Mouse (Mus musculus): ENCODE measurements at regions not wholly inside any gene's neighbourhood (a gene's known extent, or its start where the extent isn't known, plus 50 kb on each side); places are given as distances from the start of the nearest gene placed in this dataset.
A peak's percentile ranks its signal among the peaks of the same experiment; 100 is the strongest.

DNA sequence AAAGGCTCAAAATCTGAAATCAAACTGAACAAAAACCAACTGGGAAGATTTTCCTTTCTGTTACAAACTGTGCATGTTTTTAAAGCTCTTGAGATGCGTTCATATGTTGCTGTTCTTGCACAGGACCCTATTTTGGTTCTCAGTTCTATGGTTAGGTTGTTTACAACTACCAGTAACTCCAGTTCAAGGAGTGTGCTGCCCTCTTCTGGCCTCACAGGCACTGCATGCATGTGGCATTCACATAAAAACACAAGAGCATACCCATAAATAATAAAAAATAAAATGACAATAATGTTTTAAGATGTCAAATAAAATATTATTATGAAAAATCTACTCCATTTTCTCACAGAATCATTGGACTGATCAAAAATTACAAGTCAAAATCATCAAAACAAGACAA lies 818.9 kb downstream of the Fat4 start:
- no peak overlapping the region for H3K27ac ChIP-seq (ENCODE audit: insufficient read depth, low read length)
- H3K4me3 ChIP-seq (ENCODE audit: insufficient read depth, low read length), result no peak overlapping the region
- H3K4me1 ChIP-seq (ENCODE audit: control insufficient read depth, insufficient read depth, low read length), result no peaks in the 10 kb centered on the region
- TF ChIP-seq POLR2A (IDR thresholded peaks at IDR 0.05; ENCODE audit: low read depth, low read length) (no peak), CTCF (IDR thresholded peaks at IDR 0.05; ENCODE audit: borderline replicate concordance, insufficient read depth, low read length) (peak; percentile 38; the same call in 1 of the 2 replicates)

DNA sequence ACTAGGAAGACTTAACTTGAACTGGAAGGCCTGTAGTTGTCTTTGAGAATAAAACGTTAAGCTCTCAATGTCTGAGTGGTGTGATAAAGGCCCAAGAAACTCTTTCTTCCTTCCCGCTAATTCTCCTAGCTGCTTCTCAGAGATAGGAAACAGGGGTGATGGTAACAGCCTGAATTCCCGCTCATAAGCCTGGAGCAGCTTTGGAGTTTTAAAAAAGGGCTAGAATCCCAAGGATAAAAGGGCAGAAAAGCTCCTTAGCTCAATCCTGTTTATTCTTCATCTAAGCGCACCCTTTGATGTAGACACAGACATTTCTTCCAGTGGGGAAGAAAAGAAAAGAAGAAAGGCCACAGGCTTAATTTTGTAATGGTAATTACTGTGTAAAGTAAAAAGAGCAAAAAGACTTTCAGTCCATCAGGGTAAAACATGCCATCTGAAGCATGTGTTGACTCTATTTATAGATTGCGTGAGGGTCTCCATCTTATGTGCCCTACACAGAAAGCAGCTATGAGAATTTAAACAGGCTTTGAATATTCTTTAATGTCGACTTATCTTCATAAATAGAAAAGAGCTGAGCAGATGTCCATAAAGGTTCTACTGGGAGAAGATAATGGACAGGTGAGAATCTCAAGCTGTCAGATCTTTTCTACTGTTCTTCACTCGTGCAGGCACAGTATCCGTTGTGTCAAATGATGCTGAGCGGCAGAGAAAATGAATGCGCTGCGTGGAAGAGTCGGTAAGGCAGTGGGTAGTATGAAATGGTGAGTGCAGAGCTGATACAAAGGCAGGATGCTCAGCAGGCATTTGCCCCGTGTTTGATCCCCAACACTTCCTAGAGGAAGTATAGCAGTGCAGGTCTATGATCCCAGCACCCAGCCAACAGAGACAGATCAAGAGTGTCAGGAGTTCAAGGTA lies 818.0 kb upstream of the Intu start:
- no peak for TF ChIP-seq POLR2A (IDR thresholded peaks at IDR 0.05; ENCODE audit: low read depth, low read length)
- TF ChIP-seq CTCF (IDR thresholded peaks at IDR 0.05; ENCODE audit: borderline replicate concordance, insufficient read depth, low read length), result no peak

DNA sequence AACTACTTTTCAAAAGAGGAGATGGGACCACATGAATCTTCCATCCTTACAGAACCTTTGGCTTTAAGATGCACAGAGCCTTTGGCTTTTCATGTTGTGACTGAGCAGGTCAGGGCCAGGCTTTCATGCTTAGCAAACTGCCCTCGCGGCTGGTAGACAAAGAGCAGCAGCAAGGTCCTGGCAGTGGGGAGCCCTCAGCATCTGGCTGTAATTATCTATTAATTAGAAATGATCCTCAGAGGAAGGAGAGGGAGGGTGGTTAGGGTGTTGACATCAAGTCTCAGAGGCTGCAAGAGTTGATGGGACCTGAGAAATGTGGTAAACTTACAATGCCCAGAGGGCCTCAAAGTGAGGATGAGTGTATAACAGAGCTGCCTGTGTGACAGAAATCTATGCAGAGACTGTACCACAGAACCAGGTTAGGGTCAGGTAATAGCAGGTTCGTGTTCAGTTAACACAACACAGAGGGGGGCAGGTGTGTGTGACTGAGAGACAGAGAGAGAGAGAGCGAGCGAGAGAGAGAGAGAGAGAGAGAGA lies 817.0 kb upstream of the Intu start:
- no peak overlapping the region for H3K4me3 ChIP-seq (ENCODE audit: insufficient read depth, low read length)
- TF ChIP-seq CTCF (IDR thresholded peaks at IDR 0.05; ENCODE audit: borderline replicate concordance, insufficient read depth, low read length) (no peak), POLR2A (IDR thresholded peaks at IDR 0.05; ENCODE audit: low read depth, low read length) (no peak)
- H3K27ac ChIP-seq (ENCODE audit: insufficient read depth, low read length), result no peak overlapping the region
- no peaks in the 10 kb centered on the region for H3K4me1 ChIP-seq (ENCODE audit: control insufficient read depth, insufficient read depth, low read length)

More for the DNA sequence above, 818.0 kb upstream of the Intu start:
- no peak overlapping the region for H3K4me3 ChIP-seq (ENCODE audit: insufficient read depth, low read length)
- no peak overlapping the region for H3K27ac ChIP-seq (ENCODE audit: insufficient read depth, low read length)
- H3K4me1 ChIP-seq (ENCODE audit: control insufficient read depth, insufficient read depth, low read length), result no peaks in the 10 kb centered on the region

DNA sequence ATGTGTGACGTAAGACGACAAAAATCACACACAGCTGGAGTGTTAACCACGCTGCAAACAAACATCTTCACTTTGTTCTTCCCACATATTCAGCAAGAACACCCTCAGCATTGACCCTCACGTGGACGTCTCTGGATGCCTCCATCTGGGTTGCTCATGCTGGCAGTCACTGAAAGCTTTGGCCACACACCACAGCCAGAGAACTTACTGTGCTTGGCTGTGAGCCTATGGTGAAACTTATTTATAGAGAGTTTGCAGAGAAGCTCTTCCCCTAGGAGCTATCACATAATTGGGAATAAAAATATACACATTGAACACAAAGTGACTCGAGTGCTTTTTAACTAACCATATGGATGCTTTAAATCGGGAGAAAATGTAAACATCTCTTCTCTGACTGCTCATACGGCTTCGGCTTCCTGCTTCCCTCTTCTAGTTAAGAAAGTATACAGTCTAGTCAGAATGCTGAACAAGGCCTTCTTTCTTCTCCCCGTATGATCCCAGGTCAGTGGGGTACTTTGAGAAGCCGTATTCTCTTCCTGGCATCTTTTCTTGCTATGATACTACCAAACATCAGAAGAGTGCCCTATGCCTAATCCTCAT lies 812.0 kb upstream of the Intu start:
- H3K4me1 ChIP-seq (ENCODE audit: control insufficient read depth, insufficient read depth, low read length), result no peaks in the 10 kb centered on the region
- TF ChIP-seq CTCF (IDR thresholded peaks at IDR 0.05; ENCODE audit: borderline replicate concordance, insufficient read depth, low read length), result no peak
- no peak for TF ChIP-seq POLR2A (IDR thresholded peaks at IDR 0.05; ENCODE audit: low read depth, low read length)
- no peak overlapping the region for H3K27ac ChIP-seq (ENCODE audit: insufficient read depth, low read length)
- no peak overlapping the region for H3K4me3 ChIP-seq (ENCODE audit: insufficient read depth, low read length)

DNA sequence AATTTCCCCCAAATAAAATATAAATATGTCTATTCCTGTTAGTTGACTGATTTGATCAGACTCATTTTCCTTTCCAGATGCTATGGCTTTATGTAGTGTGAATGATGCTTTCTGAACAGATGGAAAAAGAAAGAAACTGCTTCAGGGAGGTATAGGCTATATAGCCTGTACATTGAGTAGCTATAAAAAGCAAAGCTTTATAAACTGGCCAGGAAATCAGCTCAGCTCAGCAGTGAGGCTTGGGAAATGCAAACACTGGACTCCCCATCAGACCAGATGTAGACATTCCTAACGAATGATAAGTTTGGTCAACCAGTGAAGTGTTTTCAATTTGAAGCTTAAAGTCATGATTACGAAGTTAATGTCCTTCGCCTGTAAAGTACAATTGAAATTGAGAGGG lies 805.3 kb upstream of the Intu start:
- TF ChIP-seq CTCF (IDR thresholded peaks at IDR 0.05; ENCODE audit: borderline replicate concordance, insufficient read depth, low read length) (no peak), POLR2A (IDR thresholded peaks at IDR 0.05; ENCODE audit: low read depth, low read length) (no peak)
- Histone ChIP-seq H3K27ac (ENCODE audit: insufficient read depth, low read length) (peak overlapping the region; percentile 67; the same call in 1 of the 2 replicates), H3K4me1 (ENCODE audit: control insufficient read depth, insufficient read depth, low read length) (peaks cover 2% of the 10 kb centered on the region; the same call in 1 of the 2 replicates), H3K4me3 (ENCODE audit: insufficient read depth, low read length) (no peak overlapping the region)

DNA sequence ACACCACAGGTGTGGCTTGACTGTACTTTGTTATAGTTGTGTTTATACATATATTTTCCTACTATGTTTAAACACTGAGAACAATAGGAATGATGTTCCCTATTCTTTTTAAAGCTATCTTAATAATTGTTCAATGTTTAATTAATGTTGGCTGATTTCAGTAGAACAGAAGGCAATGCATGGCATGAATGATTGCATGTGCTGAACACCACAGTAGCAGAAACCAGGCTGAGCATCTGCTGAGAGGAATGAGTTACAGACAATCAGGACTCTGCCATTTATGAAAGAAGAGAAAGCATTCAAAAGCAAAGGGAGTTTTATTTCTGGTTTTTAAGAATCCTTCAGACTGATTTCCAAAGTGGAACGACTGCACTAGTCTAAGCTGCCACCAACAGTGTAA lies 794.4 kb upstream of the Intu start:
- H3K4me1 ChIP-seq (ENCODE audit: control insufficient read depth, insufficient read depth, low read length), result no peaks in the 10 kb centered on the region
- TF ChIP-seq CTCF (IDR thresholded peaks at IDR 0.05; ENCODE audit: borderline replicate concordance, insufficient read depth, low read length) (no peak), POLR2A (IDR thresholded peaks at IDR 0.05; ENCODE audit: low read depth, low read length) (no peak)

DNA sequence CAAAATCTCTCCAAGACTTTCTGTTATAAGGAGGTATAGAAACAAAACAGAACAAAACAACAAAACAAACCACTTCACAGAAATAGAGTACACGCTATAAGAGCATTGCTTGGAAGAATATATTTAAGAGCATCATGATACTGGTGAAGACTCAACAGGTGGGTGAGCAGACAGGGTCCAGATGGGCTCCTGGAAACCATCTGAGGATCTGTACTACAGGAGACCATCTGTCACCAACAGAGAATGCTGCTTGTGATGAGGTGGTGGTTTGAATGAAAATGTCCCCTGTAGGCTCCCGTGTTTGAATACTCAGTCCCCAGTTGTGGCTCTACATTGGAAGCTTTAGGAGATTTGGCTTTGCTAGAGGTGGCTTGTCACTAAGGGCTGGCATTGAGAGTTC lies 785.1 kb upstream of the Intu start:
- Histone ChIP-seq H3K4me3 (ENCODE audit: insufficient read depth, low read length) (no peak overlapping the region), H3K27ac (ENCODE audit: insufficient read depth, low read length) (no peak overlapping the region), H3K4me1 (ENCODE audit: control insufficient read depth, insufficient read depth, low read length) (no peaks in the 10 kb centered on the region)
- TF ChIP-seq CTCF (IDR thresholded peaks at IDR 0.05; ENCODE audit: borderline replicate concordance, insufficient read depth, low read length), result no peak
- no peak for TF ChIP-seq POLR2A (IDR thresholded peaks at IDR 0.05; ENCODE audit: low read depth, low read length)

More for the DNA sequence above, 794.4 kb upstream of the Intu start:
- Histone ChIP-seq H3K27ac (ENCODE audit: insufficient read depth, low read length) (no peak overlapping the region), H3K4me3 (ENCODE audit: insufficient read depth, low read length) (no peak overlapping the region)

DNA sequence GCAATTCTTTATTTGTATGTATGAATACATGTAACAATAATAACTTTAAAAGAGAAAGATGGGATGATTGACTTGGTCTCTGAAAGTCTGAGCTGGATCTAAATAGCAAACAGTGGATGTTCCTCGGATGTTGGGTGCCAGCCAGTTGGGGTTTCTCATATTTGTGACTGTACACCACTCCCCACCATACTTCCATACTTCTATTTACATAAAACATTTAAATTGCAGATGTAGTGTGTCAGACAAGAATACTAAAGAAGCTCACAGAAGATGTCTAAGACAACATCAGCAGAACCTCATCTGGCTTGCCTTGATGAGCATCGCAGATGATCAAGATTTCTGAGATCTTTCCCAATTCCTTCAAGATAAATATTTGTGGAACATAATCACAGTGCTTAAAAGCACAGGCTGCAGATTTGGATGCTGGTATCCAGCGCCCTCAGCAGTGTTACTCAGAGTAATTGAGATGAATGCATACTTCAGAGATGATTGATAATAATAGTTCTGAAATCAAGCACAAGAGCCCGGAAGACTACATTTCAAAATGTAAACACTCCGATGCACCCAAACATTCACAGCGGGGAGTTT lies 762.0 kb upstream of the Intu start:
- H3K4me1 ChIP-seq (ENCODE audit: control insufficient read depth, insufficient read depth, low read length), result peaks cover 3% of the 10 kb centered on the region; the same call in 1 of the 2 replicates
- H3K4me3 ChIP-seq (ENCODE audit: insufficient read depth, low read length), result no peak overlapping the region
- TF ChIP-seq POLR2A (IDR thresholded peaks at IDR 0.05; ENCODE audit: low read depth, low read length), result no peak
- TF ChIP-seq CTCF (IDR thresholded peaks at IDR 0.05; ENCODE audit: borderline replicate concordance, insufficient read depth, low read length), result no peak
- H3K27ac ChIP-seq (ENCODE audit: insufficient read depth, low read length), result no peak overlapping the region

DNA sequence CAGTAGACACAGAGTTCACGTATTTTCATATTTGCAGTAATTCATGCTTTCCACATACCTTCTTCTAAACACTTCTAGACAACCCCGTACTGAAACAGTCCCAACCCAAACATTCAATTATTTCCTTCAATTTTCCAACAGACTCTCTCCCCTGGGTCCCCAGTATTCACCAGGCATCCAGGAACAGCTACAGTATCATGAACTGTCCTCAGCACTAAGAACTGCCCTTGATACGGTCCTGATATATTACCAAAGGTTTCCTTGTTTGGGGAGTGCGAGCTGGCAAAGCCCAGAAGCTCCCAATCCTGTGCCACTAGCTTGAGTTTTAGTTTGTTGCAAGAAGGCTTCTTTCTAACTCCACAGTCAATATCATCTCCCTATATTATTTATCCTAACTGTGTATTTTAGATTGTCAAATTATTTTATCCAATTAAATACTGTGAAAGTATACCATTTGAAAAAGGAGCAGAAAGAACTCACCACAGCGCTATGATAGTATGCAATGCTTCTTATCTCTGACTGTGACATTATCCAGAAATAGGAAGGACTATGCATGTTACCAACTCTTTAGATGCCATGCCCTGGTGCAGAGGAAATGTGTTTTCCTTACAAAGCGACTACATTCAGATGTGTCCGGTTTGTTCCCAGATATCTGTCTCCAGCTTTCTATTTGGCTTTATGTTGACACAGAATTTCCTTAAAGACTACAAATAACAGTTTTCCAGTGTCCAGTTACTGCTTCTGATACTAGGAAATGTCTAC lies 754.6 kb upstream of the Intu start:
- no peak for TF ChIP-seq POLR2A (IDR thresholded peaks at IDR 0.05; ENCODE audit: low read depth, low read length)
- TF ChIP-seq CTCF (IDR thresholded peaks at IDR 0.05; ENCODE audit: borderline replicate concordance, insufficient read depth, low read length), result no peak
- H3K27ac ChIP-seq (ENCODE audit: insufficient read depth, low read length), result no peak overlapping the region
- H3K4me3 ChIP-seq (ENCODE audit: insufficient read depth, low read length), result no peak overlapping the region
- peaks cover 3% of the 10 kb centered on the region; the same call in 1 of the 2 replicates for H3K4me1 ChIP-seq (ENCODE audit: control insufficient read depth, insufficient read depth, low read length)
